ENCODE assay signal across 13 mouse cellular contexts in the genomic region with DNA sequence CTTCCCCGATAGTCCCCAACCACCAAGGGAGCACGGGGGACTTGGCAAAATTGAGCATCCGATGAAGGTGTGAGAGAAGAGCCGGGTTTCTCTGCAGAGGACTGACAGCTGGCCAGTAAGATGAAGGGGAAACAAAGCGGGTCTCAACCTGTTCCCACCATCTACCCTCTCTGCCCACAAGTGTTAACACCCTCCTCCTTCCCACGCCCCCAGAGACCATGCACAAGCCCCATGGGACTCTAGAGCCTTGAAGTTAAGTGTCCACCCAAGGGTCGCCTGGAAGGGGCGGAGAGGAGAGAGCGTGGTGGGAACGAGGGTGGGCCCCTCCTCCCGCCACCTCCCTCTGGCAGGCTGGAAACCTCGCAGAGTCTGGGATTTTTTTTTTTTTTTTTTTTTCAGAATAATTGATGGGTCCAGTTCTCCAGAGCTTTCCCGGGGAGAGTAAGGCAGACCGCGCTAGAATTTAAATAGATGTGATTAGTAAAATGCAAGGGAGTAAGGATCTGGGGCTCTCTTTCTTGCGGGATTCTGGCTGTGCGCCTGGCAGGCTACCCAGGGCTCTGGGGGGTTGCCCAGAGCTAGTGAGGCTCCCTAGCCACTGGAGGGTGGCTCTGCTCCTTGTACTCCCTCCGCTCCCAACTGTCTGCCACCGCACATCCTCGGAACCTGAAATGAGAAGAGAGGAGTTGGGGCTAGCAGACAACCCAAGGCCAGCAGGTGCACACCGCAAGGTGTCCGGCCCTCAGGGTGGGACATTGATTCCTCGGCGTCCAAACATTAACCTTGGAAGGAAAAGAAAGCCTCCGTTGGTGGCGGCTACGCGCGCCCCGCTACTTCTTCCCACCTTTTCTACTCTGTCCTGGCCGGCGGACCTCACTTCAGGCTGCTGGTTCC. TPM values are rescaled to one million over a fixed set of nuclear protein-coding genes. Genes with fewer than 3 reads are reported as not detected.
DNase-seq lines count a peak whose midpoint lies in the region; ATAC-seq lines count a peak whose summit lies in the region.
"Had no signal": no experiment of that assay in that cellular context is flagged by ENCODE, and none has a peak within 500 bp of the region (broad histone marks: within the 10 kb centered on the region; RNA-seq: fewer than 3 reads in every experiment).

No protein-coding gene starts in this region.

- H3K9ac ChIP-seq in forebrain, embryonic 15.5 days (replicated peaks): no peak overlapping the region
- H3K9ac ChIP-seq in limb, embryonic 13.5 days: no peak overlapping the region
- no peak overlapping the region; the same call in 1 of the 2 replicates for H3K9ac ChIP-seq in neural tube, embryonic 14.5 days (replicated peaks; ENCODE audit: low read depth, low read length)
- H3K9ac ChIP-seq in kidney, embryonic 15.5 days: no peak overlapping the region
- H3K9ac ChIP-seq: lung, embryonic 14.5 days had no signal

- H3K27ac ChIP-seq in embryonic facial prominence, embryonic 10.5 days (replicated peaks): no peak overlapping the region
- no peak overlapping the region for H3K27ac ChIP-seq in forebrain, embryonic 15.5 days (replicated peaks)
- no peak overlapping the region for H3K27ac ChIP-seq in limb, embryonic 13.5 days
- peak overlapping the region; percentile 40; the same call in 1 of the 2 replicates for H3K27ac ChIP-seq in neural tube, embryonic 14.5 days (ENCODE audit: low read depth, low read length)
- no peak overlapping the region for H3K27ac ChIP-seq in kidney, embryonic 15.5 days

- no peak overlapping the region; the same call in 1 of the 2 replicates for H3K4me2 ChIP-seq in forebrain, embryonic 15.5 days (replicated peaks)
- H3K4me2 ChIP-seq in limb, embryonic 13.5 days (replicated peaks): 0 out of 2 replicates have a peak overlapping the region, but pooled peaks have one; percentile 4
- H3K4me2 ChIP-seq in neural tube, embryonic 14.5 days (ENCODE audit: low read depth, low read length): peak overlapping the region; percentile 40
- H3K4me2 ChIP-seq in kidney, embryonic 15.5 days: no peak overlapping the region
- H3K4me2 ChIP-seq: lung, embryonic 14.5 days had no signal

- H3K27me3 ChIP-seq in embryonic facial prominence, embryonic 10.5 days (replicated peaks; ENCODE audit: low read depth, poor library complexity, severe bottlenecking): peaks cover 100% of the 10 kb centered on the region
- peaks cover 84% of the 10 kb centered on the region for H3K27me3 ChIP-seq in forebrain, embryonic 15.5 days
- peaks cover 93% of the 10 kb centered on the region for H3K27me3 ChIP-seq in limb, embryonic 13.5 days
- peaks cover 43% of the 10 kb centered on the region for H3K27me3 ChIP-seq in neural tube, embryonic 14.5 days (ENCODE audit: control insufficient read depth, insufficient read depth, low read length)
- H3K27me3 ChIP-seq in kidney, embryonic 15.5 days: peaks cover 92% of the 10 kb centered on the region

- ATAC-seq in forebrain, embryonic 15.5 days (replicated peaks): peak; percentile 43; the same call in 1 of the 2 replicates
- 0 out of 2 replicates have a peak, but pooled peaks have one; percentile 8 for ATAC-seq in limb, embryonic 13.5 days (ENCODE audit: low FRiP score, low read depth)
- peak; percentile 55 for ATAC-seq in neural tube, embryonic 14.5 days (ENCODE audit: low read depth)
- no peak for ATAC-seq in kidney, embryonic 15.5 days (replicated peaks; ENCODE audit: low FRiP score)
- ATAC-seq: activated CD4-positive, CD25-positive, alpha-beta regulatory T cell, adult 4 months had no signal

- WGBS in embryonic facial prominence, embryonic 10.5 days: under 1% methylated on average over 32 of the region's 32 CpGs
- under 1% methylated on average over 32 of the region's 32 CpGs for WGBS in forebrain, embryonic 15.5 days
- under 1% methylated on average over 32 of the region's 32 CpGs for WGBS in limb, embryonic 13.5 days
- WGBS in neural tube, embryonic 14.5 days: under 1% methylated on average over 32 of the region's 32 CpGs
- under 1% methylated on average over 32 of the region's 32 CpGs for WGBS in kidney, embryonic 15.5 days

- no peaks in the 10 kb centered on the region for H3K36me3 ChIP-seq in embryonic facial prominence, embryonic 10.5 days (replicated peaks)
- H3K36me3 ChIP-seq in forebrain, embryonic 15.5 days: no peaks in the 10 kb centered on the region
- no peaks in the 10 kb centered on the region for H3K36me3 ChIP-seq in limb, embryonic 13.5 days
- H3K36me3 ChIP-seq in neural tube, embryonic 14.5 days (ENCODE audit: control insufficient read depth, insufficient read depth, low read length): no peaks in the 10 kb centered on the region
- no peaks in the 10 kb centered on the region for H3K36me3 ChIP-seq in kidney, embryonic 15.5 days

- H3K4me3 ChIP-seq in embryonic facial prominence, embryonic 10.5 days: no peak overlapping the region; the same call in 1 of the 2 replicates
- peak overlapping the region; percentile 3; the same call in 1 of the 2 replicates for H3K4me3 ChIP-seq in forebrain, embryonic 15.5 days
- H3K4me3 ChIP-seq in limb, embryonic 13.5 days: no peak overlapping the region
- peak overlapping the region; percentile 9; the same call in 1 of the 2 replicates for H3K4me3 ChIP-seq in neural tube, embryonic 14.5 days (ENCODE audit: low read depth, low read length)
- no peak overlapping the region for H3K4me3 ChIP-seq in kidney, embryonic 15.5 days (replicated peaks)

- H3K4me1 ChIP-seq in embryonic facial prominence, embryonic 10.5 days: peaks cover 10% of the 10 kb centered on the region
- H3K4me1 ChIP-seq in forebrain, embryonic 15.5 days: peaks cover 13% of the 10 kb centered on the region
- 0 out of 2 replicates have a peak, but pooled peaks cover 7% of the 10 kb centered on the region for H3K4me1 ChIP-seq in limb, embryonic 13.5 days
- H3K4me1 ChIP-seq in neural tube, embryonic 14.5 days (ENCODE audit: control insufficient read depth, insufficient read depth, low read length): peaks cover 14% of the 10 kb centered on the region; the same call in 1 of the 2 replicates
- H3K4me1 ChIP-seq in kidney, embryonic 15.5 days: peaks cover 9% of the 10 kb centered on the region; the same call in 1 of the 2 replicates

- H3K9me3 ChIP-seq in embryonic facial prominence, embryonic 10.5 days: no peaks in the 10 kb centered on the region
- no peaks in the 10 kb centered on the region for H3K9me3 ChIP-seq in forebrain, embryonic 15.5 days
- H3K9me3 ChIP-seq in limb, embryonic 13.5 days: no peaks in the 10 kb centered on the region
- H3K9me3 ChIP-seq in neural tube, embryonic 14.5 days (ENCODE audit: control insufficient read depth, low read length): no peaks in the 10 kb centered on the region
- H3K9me3 ChIP-seq in kidney, embryonic 15.5 days (replicated peaks): no peaks in the 10 kb centered on the region

- peak; percentile 21 for DNase-seq in embryonic facial prominence, embryonic 10.5 days (ENCODE audit: low spot score)
- DNase-seq in gastrocnemius, adult 8-10 months (ENCODE audit: low spot score in 2 of 2): no peak
- no peak for DNase-seq in heart, adult 8-10 months (ENCODE audit: low spot score)
- DNase-seq: kidney, postnatal 4 days; lung, embryonic 14.5 days; thymus, postnatal 36 days had no signal

RNA-seq across cellular contexts. Expression of a gene that starts 9.3 kb away (rescaled TPM):
- 0.15 and 0.16 TPM in 2 replicates for polyA plus RNA-seq in embryonic facial prominence, embryonic 10.5 days (2016; fragmentation: Nextera tagmentation; extraction: Ambion mirVana)
- 0.09 TPM in 1 of 2 replicates, not detected in the other for polyA plus RNA-seq in forebrain, embryonic 15.5 days (2015; fragmentation: Nextera tagmentation; extraction: Ambion mirVana)
- 0.09 TPM in 1 of 2 replicates, not detected in the other for polyA plus RNA-seq in limb, embryonic 13.5 days (2015; fragmentation: Nextera tagmentation; extraction: Ambion mirVana)
- 3.6 and 5.4 TPM in 2 replicates for polyA plus RNA-seq in neural tube, embryonic 14.5 days (2014; fragmentation: Nextera tagmentation; extraction: Ambion mirVana)
- polyA plus RNA-seq in kidney, embryonic 15.5 days (2015; fragmentation: Nextera tagmentation; extraction: Ambion mirVana): not detected in 2 replicates
- total RNA-seq in gastrocnemius, adult 8-10 months (2022): not detected
- total RNA-seq in heart, adult 8-10 months (2022): not detected
- total RNA-seq: left cerebral cortex, postnatal 36 days; monocyte, adult 5-6 weeks had no signal
- polyA plus RNA-seq: activated CD4-positive, CD25-positive, alpha-beta regulatory T cell, adult 4 months; lung, embryonic 14.5 days had no signal

Comparison
In these comparisons a context has a peak if more than half of its experiments do, and no peak if none do; other contexts are left out.
1. H3K4me3 ChIP-seq: peak in forebrain, embryonic 15.5 days (single experiment) and neural tube, embryonic 14.5 days (single experiment); none in embryonic facial prominence, embryonic 10.5 days (single experiment), limb, embryonic 13.5 days (single experiment) and kidney, embryonic 15.5 days (single experiment).
2. H3K4me2 ChIP-seq: peak in limb, embryonic 13.5 days (single experiment) and neural tube, embryonic 14.5 days (single experiment); none in forebrain, embryonic 15.5 days (single experiment) and kidney, embryonic 15.5 days (single experiment).